Mouse (Mus musculus): ENCODE results near the gene Tgif1. TPM values are rescaled to one million over a fixed set of nuclear protein-coding genes. Genes with fewer than 3 reads are reported as not detected.

Gene Tgif1
- polyA plus RNA-seq (2014; fragmentation: Nextera tagmentation; extraction: Ambion mirVana): 12.9 and 13.6 TPM in 2 replicates

- Histone ChIP-seq H3K4me3 (ENCODE audit: low read depth, low read length) (peak within 1 kb of the TSS; percentile 57), H3K4me2 (ENCODE audit: low read length) (peak within 1 kb of the TSS; percentile 96), H3K4me1 (ENCODE audit: control insufficient read depth, insufficient read depth, low read length) (peaks cover 11% of the 10 kb centered on the region), H3K36me3 (ENCODE audit: control insufficient read depth, insufficient read depth, low read length) (no peaks in the 10 kb centered on the region), H3K27me3 (replicated peaks; ENCODE audit: control insufficient read depth, insufficient read depth, low read length) (no peaks in the 10 kb centered on the region; the same call in 1 of the 2 replicates), H3K27ac (ENCODE audit: low read depth, low read length) (peak within 1 kb of the TSS; percentile 78), H3K9ac (ENCODE audit: low read length) (peak within 1 kb of the TSS; percentile 75), H3K9me3 (replicated peaks; ENCODE audit: control insufficient read depth, low read length) (no peaks in the 10 kb centered on the region)
- under 1% methylated on average over 29 of the region's 29 CpGs for WGBS
- ATAC-seq (peak; percentile 22), DNase-seq (ENCODE audit: low spot score) (peak; percentile 62)
These were observed at the start of gene Tgif1 for GRCm38 (mm10) chr17:70853436-70853905. TSS of gene Tgif1 (minus strand) at chr17:70853546.

GRCm38 (mm10) chr17:70900660-70901059 is 47.3 kb upstream of the Tgif1 start:
- no peak overlapping the region for H3K4me2 ChIP-seq (ENCODE audit: low read length)
- no peaks in the 10 kb centered on the region for H3K27me3 ChIP-seq (replicated peaks; ENCODE audit: control insufficient read depth, insufficient read depth, low read length)
- H3K36me3 ChIP-seq (ENCODE audit: control insufficient read depth, insufficient read depth, low read length): no peaks in the 10 kb centered on the region
- no peak overlapping the region for H3K27ac ChIP-seq (ENCODE audit: low read depth, low read length)
- no peak for ATAC-seq
- H3K4me1 ChIP-seq (ENCODE audit: control insufficient read depth, insufficient read depth, low read length): no peaks in the 10 kb centered on the region
- H3K4me3 ChIP-seq (ENCODE audit: low read depth, low read length): no peak overlapping the region
- no peaks in the 10 kb centered on the region for H3K9me3 ChIP-seq (replicated peaks; ENCODE audit: control insufficient read depth, low read length)
- no peak overlapping the region for H3K9ac ChIP-seq (ENCODE audit: low read length)
- DNase-seq (ENCODE audit: low spot score): no peak
- WGBS: 80% methylated on average over 10 of the region's 10 CpGs

- Histone ChIP-seq H3K27ac (ENCODE audit: low read depth, low read length) (no peak overlapping the region), H3K9me3 (replicated peaks; ENCODE audit: control insufficient read depth, low read length) (no peaks in the 10 kb centered on the region), H3K27me3 (replicated peaks; ENCODE audit: control insufficient read depth, insufficient read depth, low read length) (no peaks in the 10 kb centered on the region), H3K4me3 (ENCODE audit: low read depth, low read length) (no peak overlapping the region), H3K36me3 (ENCODE audit: control insufficient read depth, insufficient read depth, low read length) (no peaks in the 10 kb centered on the region), H3K4me1 (ENCODE audit: control insufficient read depth, insufficient read depth, low read length) (no peaks in the 10 kb centered on the region), H3K9ac (ENCODE audit: low read length) (no peak overlapping the region), H3K4me2 (ENCODE audit: low read length) (no peak overlapping the region)
- no peak for ATAC-seq
- DNase-seq (ENCODE audit: low spot score): no peak
- 90% methylated on average over 6 of the region's 6 CpGs for WGBS
These were observed 46.3 kb upstream of the Tgif1 start for GRCm38 (mm10) chr17:70899642-70900041.

DNA sequence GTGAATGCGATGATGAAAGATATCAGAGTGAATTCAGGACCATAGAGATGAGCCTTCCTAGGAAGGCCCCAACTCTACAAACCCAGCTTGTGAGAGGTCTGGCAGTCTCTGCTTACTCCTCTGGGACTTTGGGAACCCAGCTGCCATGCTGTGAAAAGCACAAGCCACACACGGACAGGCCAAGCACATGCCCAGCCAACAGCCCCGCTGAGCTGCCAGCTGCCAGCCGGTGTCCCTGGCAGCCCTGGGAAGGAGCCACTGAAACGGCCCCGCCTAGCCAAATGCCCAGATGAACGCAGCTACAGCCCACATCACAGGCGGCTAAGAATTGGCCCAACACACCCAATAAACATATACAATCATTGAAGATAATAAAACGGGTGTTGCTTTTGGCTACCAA is 41.5 kb upstream of the Tgif1 start:
- Histone ChIP-seq H3K27me3 (replicated peaks; ENCODE audit: control insufficient read depth, insufficient read depth, low read length) (no peaks in the 10 kb centered on the region), H3K9me3 (replicated peaks; ENCODE audit: control insufficient read depth, low read length) (no peaks in the 10 kb centered on the region), H3K27ac (ENCODE audit: low read depth, low read length) (no peak overlapping the region), H3K4me3 (ENCODE audit: low read depth, low read length) (no peak overlapping the region), H3K36me3 (ENCODE audit: control insufficient read depth, insufficient read depth, low read length) (no peaks in the 10 kb centered on the region), H3K4me1 (ENCODE audit: control insufficient read depth, insufficient read depth, low read length) (no peaks in the 10 kb centered on the region), H3K4me2 (ENCODE audit: low read length) (no peak overlapping the region), H3K9ac (ENCODE audit: low read length) (no peak overlapping the region)
- peak; percentile 24 for DNase-seq (ENCODE audit: low spot score)
- WGBS: 76% methylated on average over 9 of the region's 9 CpGs
- ATAC-seq: peak; percentile 32; the same call in 1 of the 2 replicates

DNA sequence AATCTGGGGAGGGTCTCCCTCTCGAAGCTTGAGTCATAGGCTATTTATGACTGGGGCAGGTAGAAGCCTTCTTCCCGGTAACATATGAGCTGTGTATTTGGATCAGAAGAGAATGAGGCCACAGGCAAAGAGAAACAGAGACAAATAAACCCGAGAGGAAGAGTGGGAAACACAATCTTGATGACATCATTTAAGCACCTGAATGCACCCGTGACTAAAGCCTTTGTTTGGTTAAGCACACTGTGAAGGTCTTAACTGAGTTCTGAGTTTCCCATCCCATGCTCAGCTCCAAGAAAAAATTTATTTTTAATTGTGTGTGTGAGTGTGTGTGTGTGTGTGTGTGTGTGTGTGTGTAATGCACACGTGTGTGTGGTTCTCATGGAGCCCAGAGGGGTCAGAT is 39.8 kb upstream of the Tgif1 start:
- no peaks in the 10 kb centered on the region for H3K27me3 ChIP-seq (replicated peaks; ENCODE audit: control insufficient read depth, insufficient read depth, low read length)
- no peaks in the 10 kb centered on the region for H3K9me3 ChIP-seq (replicated peaks; ENCODE audit: control insufficient read depth, low read length)
- no peaks in the 10 kb centered on the region for H3K4me1 ChIP-seq (ENCODE audit: control insufficient read depth, insufficient read depth, low read length)
- DNase-seq (ENCODE audit: low spot score) (no peak), ATAC-seq (no peak)
- no peak overlapping the region for H3K27ac ChIP-seq (ENCODE audit: low read depth, low read length)
- H3K4me3 ChIP-seq (ENCODE audit: low read depth, low read length): no peak overlapping the region
- WGBS: 68% methylated on average over 5 of the region's 5 CpGs
- H3K9ac ChIP-seq (ENCODE audit: low read length): no peak overlapping the region
- no peaks in the 10 kb centered on the region for H3K36me3 ChIP-seq (ENCODE audit: control insufficient read depth, insufficient read depth, low read length)
- H3K4me2 ChIP-seq (ENCODE audit: low read length): no peak overlapping the region

- no peak for ATAC-seq
These were observed 39.1 kb upstream of the Tgif1 start for GRCm38 (mm10) chr17:70892288-70893096.

GRCm38 (mm10) chr17:70890571-70890970 is 37.2 kb upstream of the Tgif1 start:
- Histone ChIP-seq H3K4me2 (ENCODE audit: low read length) (no peak overlapping the region), H3K36me3 (ENCODE audit: control insufficient read depth, insufficient read depth, low read length) (no peaks in the 10 kb centered on the region), H3K27ac (ENCODE audit: low read depth, low read length) (no peak overlapping the region), H3K27me3 (replicated peaks; ENCODE audit: control insufficient read depth, insufficient read depth, low read length) (no peaks in the 10 kb centered on the region), H3K9ac (ENCODE audit: low read length) (no peak overlapping the region), H3K4me1 (ENCODE audit: control insufficient read depth, insufficient read depth, low read length) (no peaks in the 10 kb centered on the region), H3K9me3 (replicated peaks; ENCODE audit: control insufficient read depth, low read length) (no peaks in the 10 kb centered on the region), H3K4me3 (ENCODE audit: low read depth, low read length) (no peak overlapping the region)
- WGBS: 84% methylated on average over 8 of the region's 8 CpGs
- no peak for DNase-seq (ENCODE audit: low spot score)
- ATAC-seq: no peak

More at GRCm38 (mm10) chr17:70892288-70893096, 39.1 kb upstream of the Tgif1 start:
- Histone ChIP-seq H3K4me2 (ENCODE audit: low read length) (no peak overlapping the region), H3K9me3 (replicated peaks; ENCODE audit: control insufficient read depth, low read length) (no peaks in the 10 kb centered on the region), H3K27me3 (replicated peaks; ENCODE audit: control insufficient read depth, insufficient read depth, low read length) (no peaks in the 10 kb centered on the region), H3K36me3 (ENCODE audit: control insufficient read depth, insufficient read depth, low read length) (no peaks in the 10 kb centered on the region), H3K9ac (ENCODE audit: low read length) (no peak overlapping the region), H3K4me3 (ENCODE audit: low read depth, low read length) (no peak overlapping the region), H3K4me1 (ENCODE audit: control insufficient read depth, insufficient read depth, low read length) (no peaks in the 10 kb centered on the region), H3K27ac (ENCODE audit: low read depth, low read length) (no peak overlapping the region)
- peak; percentile 8 for DNase-seq (ENCODE audit: low spot score)
- 29% methylated on average over 15 of the region's 15 CpGs for WGBS

DNA sequence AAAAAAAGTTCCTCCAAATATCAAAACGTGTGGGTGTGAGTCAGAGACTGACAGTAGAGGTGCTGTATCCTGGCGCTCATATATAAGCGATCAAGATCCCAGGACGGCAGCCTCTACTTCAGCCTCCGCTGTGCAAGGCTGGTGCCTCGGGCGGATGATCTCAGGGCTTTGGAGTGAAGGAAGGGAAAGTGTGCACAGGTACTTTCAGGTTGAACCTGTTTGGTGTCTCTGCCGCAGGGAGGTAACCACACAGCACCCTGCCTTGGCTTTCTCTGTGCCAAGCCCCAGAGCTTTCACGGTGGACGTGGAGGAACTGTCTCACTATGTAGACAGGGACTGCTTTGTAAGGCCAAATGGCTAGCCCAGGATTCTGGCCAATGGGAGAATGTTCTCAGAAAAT is 35.3 kb upstream of the Tgif1 start:
- WGBS: 91% methylated on average over 10 of the region's 10 CpGs
- Histone ChIP-seq H3K9me3 (replicated peaks; ENCODE audit: control insufficient read depth, low read length) (no peaks in the 10 kb centered on the region), H3K4me3 (ENCODE audit: low read depth, low read length) (no peak overlapping the region), H3K27ac (ENCODE audit: low read depth, low read length) (no peak overlapping the region), H3K4me2 (ENCODE audit: low read length) (no peak overlapping the region), H3K36me3 (ENCODE audit: control insufficient read depth, insufficient read depth, low read length) (no peaks in the 10 kb centered on the region), H3K4me1 (ENCODE audit: control insufficient read depth, insufficient read depth, low read length) (no peaks in the 10 kb centered on the region), H3K27me3 (replicated peaks; ENCODE audit: control insufficient read depth, insufficient read depth, low read length) (no peaks in the 10 kb centered on the region), H3K9ac (ENCODE audit: low read length) (no peak overlapping the region)
- no peak for DNase-seq (ENCODE audit: low spot score)
- ATAC-seq: no peak

DNA sequence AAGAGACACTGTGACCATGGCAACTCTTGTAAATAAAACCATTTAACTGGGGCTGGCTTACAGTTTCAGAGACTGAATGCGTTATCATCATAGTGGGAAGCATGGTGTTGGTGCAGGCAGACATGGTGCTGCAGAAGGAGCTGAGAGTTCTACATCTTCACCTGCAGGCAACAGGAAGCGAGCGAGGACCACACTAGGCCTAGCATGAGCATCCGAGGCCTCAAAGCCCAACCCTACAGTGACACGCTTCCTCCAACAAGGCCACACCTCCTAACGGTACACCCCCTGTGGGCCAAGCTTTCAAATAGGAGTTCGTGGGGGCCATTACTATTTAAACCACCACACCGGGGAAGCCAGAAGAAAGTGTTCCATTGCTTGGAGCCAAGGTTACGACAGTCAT is 34.5 kb upstream of the Tgif1 start:
- Histone ChIP-seq H3K4me2 (ENCODE audit: low read length) (no peak overlapping the region), H3K4me3 (ENCODE audit: low read depth, low read length) (no peak overlapping the region), H3K4me1 (ENCODE audit: control insufficient read depth, insufficient read depth, low read length) (no peaks in the 10 kb centered on the region), H3K9ac (ENCODE audit: low read length) (no peak overlapping the region), H3K36me3 (ENCODE audit: control insufficient read depth, insufficient read depth, low read length) (no peaks in the 10 kb centered on the region), H3K27me3 (replicated peaks; ENCODE audit: control insufficient read depth, insufficient read depth, low read length) (no peaks in the 10 kb centered on the region), H3K27ac (ENCODE audit: low read depth, low read length) (no peak overlapping the region), H3K9me3 (replicated peaks; ENCODE audit: control insufficient read depth, low read length) (no peaks in the 10 kb centered on the region)
- DNase-seq (ENCODE audit: low spot score): no peak
- ATAC-seq: no peak
- WGBS: 89% methylated on average over 9 of the region's 9 CpGs

Data from forebrain, embryonic 14.5 days (tissue).